Mouse (Mus musculus) midbrain, embryonic 13.5 days (tissue): Measurements from ENCODE around the gene Gm10770. TPM values are rescaled to one million over a fixed set of nuclear protein-coding genes. Genes with fewer than 3 reads are reported as not detected.

ENCODE experiments used
- polyA plus RNA-seq: library from polyadenylated mRNA; unstranded; fragments of >200 nt; fragmentation: Nextera tagmentation; extraction: Ambion mirVana; gene quantifications from 2 replicates; pipeline ENCODE4 v1.2.1, GENCODE M21; 2015

The Gm10770 gene
- polyA plus RNA-seq, 1 experiment from 2014 or later = not detected

Other genes starting within 250 kb of the Gm10770 start
- 9.9 and 10.9 TPM in 2 replicates for gene Zfp120, start 43.0 kb downstream of the Gm10770 start, polyA plus RNA-seq
- gene Gm14139, start 2.1 kb upstream of the Gm10770 start, polyA plus RNA-seq = not detected in 2 replicates
- gene Zfp937, start 38.4 kb upstream of the Gm10770 start, polyA plus RNA-seq = 11.3 and 11.5 TPM in 2 replicates
- gene Gm21994, start 75.9 kb upstream of the Gm10770 start, polyA plus RNA-seq = 2.9 and 3.6 TPM in 2 replicates
- gene Gm14124, start 77.8 kb upstream of the Gm10770 start, polyA plus RNA-seq = not detected in 2 replicates
- gene Gm10130, start 144.0 kb upstream of the Gm10770 start, polyA plus RNA-seq = 1.5 and 1.6 TPM in 2 replicates
- gene 3300002I08Rik, start 183.1 kb upstream of the Gm10770 start, polyA plus RNA-seq = 13.4 and 15.5 TPM in 2 replicates